Mouse (Mus musculus): ENCODE measurements around the gene Msmo1. TPM values are rescaled to one million over a fixed set of nuclear protein-coding genes. Genes with fewer than 3 reads are reported as not detected.
A peak's percentile ranks its signal among the peaks of the same experiment; 100 is the strongest.

Gene Msmo1
- polyA plus RNA-seq, 1 experiment from 2014 or later = 86.0 TPM

- H3K27ac ChIP-seq (replicated peaks) = no peak overlapping the region
- peaks cover 7% of the 10 kb centered on the region for H3K36me3 ChIP-seq
- 86% methylated on average over 10 of the region's 10 CpGs for WGBS
- ATAC-seq (ENCODE audit: insufficient number of reproducible peaks, low FRiP score, low TSS enrichment, low read depth) = no peak
- no peaks in the 10 kb centered on the region for H3K9me3 ChIP-seq (replicated peaks)
- H3K4me3 ChIP-seq (replicated peaks) = no peak overlapping the region
- H3K4me1 ChIP-seq = no peaks in the 10 kb centered on the region
- no peak overlapping the region for H3K9ac ChIP-seq
- no peaks in the 10 kb centered on the region for H3K27me3 ChIP-seq
- no peak overlapping the region for H3K4me2 ChIP-seq (replicated peaks)
Observed at GRCm38 (mm10) chr8:64746215-64747058, 12.8 kb upstream of the Msmo1 start.

GRCm38 (mm10) chr8:64740547-64741211 lies 7.1 kb upstream of the Msmo1 start:
- no peaks in the 10 kb centered on the region for H3K27me3 ChIP-seq

GRCm38 (mm10) chr8:64738916-64739315 lies 5.3 kb upstream of the Msmo1 start:
- no peak for ATAC-seq (ENCODE audit: insufficient number of reproducible peaks, low FRiP score, low TSS enrichment, low read depth)
- Histone ChIP-seq H3K36me3 (no peaks in the 10 kb centered on the region; the same call in 1 of the 2 replicates), H3K9me3 (replicated peaks) (no peaks in the 10 kb centered on the region), H3K4me1 (no peaks in the 10 kb centered on the region), H3K27ac (replicated peaks) (no peak overlapping the region), H3K9ac (no peak overlapping the region), H3K4me2 (replicated peaks) (no peak overlapping the region), H3K4me3 (replicated peaks) (no peak overlapping the region), H3K27me3 (no peaks in the 10 kb centered on the region)
- whole genome bisulfite sequencing = 46% methylated on average over 1 of the region's 1 CpGs

More at GRCm38 (mm10) chr8:64740547-64741211, 7.1 kb upstream of the Msmo1 start:
- H3K9me3 ChIP-seq (replicated peaks) = no peaks in the 10 kb centered on the region
- no peak overlapping the region for H3K9ac ChIP-seq
- 89% methylated on average over 13 of the region's 13 CpGs for WGBS
- H3K4me1 ChIP-seq = no peaks in the 10 kb centered on the region
- no peak overlapping the region for H3K27ac ChIP-seq (replicated peaks)
- H3K4me2 ChIP-seq (replicated peaks) = no peak overlapping the region
- no peak for ATAC-seq (ENCODE audit: insufficient number of reproducible peaks, low FRiP score, low TSS enrichment, low read depth)
- H3K4me3 ChIP-seq (replicated peaks) = no peak overlapping the region
- H3K36me3 ChIP-seq = no peaks in the 10 kb centered on the region; the same call in 1 of the 2 replicates

GRCm38 (mm10) chr8:64736767-64737323 lies 3.3 kb upstream of the Msmo1 start:
- no peak for ATAC-seq (ENCODE audit: insufficient number of reproducible peaks, low FRiP score, low TSS enrichment, low read depth)
- Histone ChIP-seq H3K27ac (replicated peaks) (no peak overlapping the region), H3K9me3 (replicated peaks) (no peaks in the 10 kb centered on the region), H3K4me1 (peaks cover 10% of the 10 kb centered on the region), H3K36me3 (no peaks in the 10 kb centered on the region), H3K4me2 (replicated peaks) (no peak overlapping the region), H3K9ac (no peak overlapping the region), H3K4me3 (replicated peaks) (no peak overlapping the region), H3K27me3 (no peaks in the 10 kb centered on the region)
- WGBS = 66% methylated on average over 3 of the region's 3 CpGs

GRCm38 (mm10) chr8:64735161-64735560 lies 1.6 kb upstream of the Msmo1 start:
- H3K27me3 ChIP-seq = no peaks in the 10 kb centered on the region
- peaks cover 7% of the 10 kb centered on the region for H3K36me3 ChIP-seq
- H3K4me2 ChIP-seq (replicated peaks) = no peak overlapping the region
- H3K4me3 ChIP-seq (replicated peaks) = no peak overlapping the region
- no peaks in the 10 kb centered on the region for H3K9me3 ChIP-seq (replicated peaks)
- H3K27ac ChIP-seq (replicated peaks) = no peak overlapping the region
- peaks cover 11% of the 10 kb centered on the region for H3K4me1 ChIP-seq
- no peak overlapping the region for H3K9ac ChIP-seq
- no peak for ATAC-seq (ENCODE audit: insufficient number of reproducible peaks, low FRiP score, low TSS enrichment, low read depth)
- WGBS = 77% methylated on average over 8 of the region's 8 CpGs

- H3K27me3 ChIP-seq = no peaks in the 10 kb centered on the region
- ATAC-seq (ENCODE audit: insufficient number of reproducible peaks, low FRiP score, low TSS enrichment, low read depth) = no peak
- peak overlapping the region; percentile 63 for H3K4me3 ChIP-seq (replicated peaks)
- H3K9ac ChIP-seq = peak overlapping the region; percentile 41; the same call in 1 of the 2 replicates
- WGBS = 6% methylated on average over 9 of the region's 9 CpGs
- H3K36me3 ChIP-seq = peaks cover 11% of the 10 kb centered on the region
- no peaks in the 10 kb centered on the region for H3K9me3 ChIP-seq (replicated peaks)
- peak overlapping the region; percentile 65 for H3K4me2 ChIP-seq (replicated peaks)
- H3K27ac ChIP-seq (replicated peaks) = no peak overlapping the region
- H3K4me1 ChIP-seq = peaks cover 11% of the 10 kb centered on the region
Observed at GRCm38 (mm10) chr8:64732596-64732995, 996 bp downstream of the Msmo1 start.

- Histone ChIP-seq H3K27me3 (no peaks in the 10 kb centered on the region), H3K9ac (no peak overlapping the region), H3K36me3 (peaks cover 44% of the 10 kb centered on the region), H3K27ac (replicated peaks) (no peak overlapping the region), H3K9me3 (replicated peaks) (no peaks in the 10 kb centered on the region), H3K4me3 (replicated peaks) (no peak overlapping the region), H3K4me2 (replicated peaks) (no peak overlapping the region), H3K4me1 (peaks cover 11% of the 10 kb centered on the region)
- no peak for ATAC-seq (ENCODE audit: insufficient number of reproducible peaks, low FRiP score, low TSS enrichment, low read depth)
- WGBS = 84% methylated on average over 7 of the region's 7 CpGs
Observed at GRCm38 (mm10) chr8:64728156-64728555, 5.4 kb downstream of the Msmo1 start.

GRCm38 (mm10) chr8:64726190-64726695 lies 7.3 kb downstream of the Msmo1 start:
- 83% methylated on average over 4 of the region's 4 CpGs for WGBS

GRCm38 (mm10) chr8:64723206-64723605 lies 10.4 kb downstream of the Msmo1 start:
- H3K4me2 ChIP-seq (replicated peaks) = no peak overlapping the region
- no peak for ATAC-seq (ENCODE audit: insufficient number of reproducible peaks, low FRiP score, low TSS enrichment, low read depth)
- no peak overlapping the region for H3K27ac ChIP-seq (replicated peaks)
- H3K27me3 ChIP-seq = no peaks in the 10 kb centered on the region
- no peak overlapping the region for H3K9ac ChIP-seq
- no peaks in the 10 kb centered on the region for H3K9me3 ChIP-seq (replicated peaks)
- peaks cover 62% of the 10 kb centered on the region for H3K36me3 ChIP-seq
- 88% methylated on average over 2 of the region's 2 CpGs for WGBS
- H3K4me3 ChIP-seq (replicated peaks) = no peak overlapping the region
- H3K4me1 ChIP-seq = no peaks in the 10 kb centered on the region

More at GRCm38 (mm10) chr8:64726190-64726695, 7.3 kb downstream of the Msmo1 start:
- no peak overlapping the region for H3K4me2 ChIP-seq (replicated peaks)
- no peak overlapping the region for H3K9ac ChIP-seq
- no peaks in the 10 kb centered on the region for H3K27me3 ChIP-seq
- H3K4me3 ChIP-seq (replicated peaks) = no peak overlapping the region
- ATAC-seq (ENCODE audit: insufficient number of reproducible peaks, low FRiP score, low TSS enrichment, low read depth) = no peak
- no peaks in the 10 kb centered on the region for H3K9me3 ChIP-seq (replicated peaks)
- no peak overlapping the region for H3K27ac ChIP-seq (replicated peaks)
- H3K4me1 ChIP-seq = no peaks in the 10 kb centered on the region
- H3K36me3 ChIP-seq = peaks cover 55% of the 10 kb centered on the region

- no peak overlapping the region for H3K9ac ChIP-seq
- peaks cover 49% of the 10 kb centered on the region for H3K36me3 ChIP-seq
- no peak overlapping the region for H3K27ac ChIP-seq (replicated peaks)
- H3K4me3 ChIP-seq (replicated peaks) = no peak overlapping the region
- no peaks in the 10 kb centered on the region for H3K9me3 ChIP-seq (replicated peaks)
- no peak for ATAC-seq (ENCODE audit: insufficient number of reproducible peaks, low FRiP score, low TSS enrichment, low read depth)
- no peaks in the 10 kb centered on the region for H3K4me1 ChIP-seq
- H3K4me2 ChIP-seq (replicated peaks) = no peak overlapping the region
- H3K27me3 ChIP-seq = no peaks in the 10 kb centered on the region
- WGBS = 85% methylated on average over 7 of the region's 7 CpGs
Observed at GRCm38 (mm10) chr8:64717868-64718267, 15.7 kb downstream of the Msmo1 start.

- no peaks in the 10 kb centered on the region for H3K4me1 ChIP-seq
- H3K9ac ChIP-seq = no peak overlapping the region
- 83% methylated on average over 7 of the region's 7 CpGs for WGBS
- no peaks in the 10 kb centered on the region for H3K27me3 ChIP-seq
- no peak overlapping the region for H3K4me2 ChIP-seq (replicated peaks)
- ATAC-seq (ENCODE audit: insufficient number of reproducible peaks, low FRiP score, low TSS enrichment, low read depth) = no peak
- H3K27ac ChIP-seq (replicated peaks) = no peak overlapping the region
- peaks cover 15% of the 10 kb centered on the region for H3K36me3 ChIP-seq
- H3K9me3 ChIP-seq (replicated peaks) = no peaks in the 10 kb centered on the region
- H3K4me3 ChIP-seq (replicated peaks) = no peak overlapping the region
Observed at GRCm38 (mm10) chr8:64712499-64712898, 21.1 kb downstream of the Msmo1 start.

Data from embryonic facial prominence, embryonic 15.5 days (tissue).